Mouse (Mus musculus) heart, embryonic 10.5 days (tissue): ENCODE results near the gene Lgr4. TPM values are rescaled to one million over a fixed set of nuclear protein-coding genes. Genes with fewer than 3 reads are reported as not detected.

Experiments
- DNase-seq: peaks from one replicate; pipeline ENCODE4 v3.0.0-alpha.2; 2017; ENCODE audit warnings: low spot score
- H3K27ac ChIP-seq: fragments of 300-500 bp; sonication (generic); 2 replicates; pipeline ENCODE4 v1.5.1; 2016; ENCODE audit warnings: mild to moderate bottlenecking
- H3K27me3 ChIP-seq: fragments of 300-500 bp; sonication (generic); 2 replicates; pipeline ENCODE4 v1.6.1; 2016; ENCODE audit warnings: mild to moderate bottlenecking; ENCODE audit not compliant: poor library complexity, insufficient read depth, severe bottlenecking
- H3K36me3 ChIP-seq: fragments of 300-500 bp; sonication (generic); 2 replicates; pipeline ENCODE4 v1.6.1; 2016; ENCODE audit warnings: mild to moderate bottlenecking, moderate library complexity
- H3K4me1 ChIP-seq: fragments of 300-500 bp; sonication (generic); 2 replicates; pipeline ENCODE4 v1.6.1; 2016; ENCODE audit warnings: mild to moderate bottlenecking
- H3K4me3 ChIP-seq: fragments of 300-500 bp; sonication (generic); 2 replicates; pipeline ENCODE4 v1.5.1; 2016; ENCODE audit warnings: mild to moderate bottlenecking, moderate library complexity
- H3K9me3 ChIP-seq: fragments of 300-500 bp; sonication (generic); 2 replicates; pipeline ENCODE4 v1.6.1; 2016; ENCODE audit warnings: mild to moderate bottlenecking, moderate library complexity
- WGBS: fragments of 180-500 bp; shearing (Covaris S2); methylation state at CpG from one replicate; pipeline ENCODE4 v1.1.7; 2016; 5-methylcytosine and 5-hydroxymethylcytosine counted together
- polyA plus RNA-seq: library from polyadenylated mRNA; unstranded; fragments of >200 nt; fragmentation: Nextera tagmentation; extraction: Ambion mirVana; gene quantifications from 2 replicates; pipeline ENCODE4 v1.2.1, GENCODE M21; 2016

Gene Lgr4
- polyA plus RNA-seq, 1 experiment from 2014 or later, result 12.7 TPM

GRCm38 (mm10) chr2:109976181-109976580 lies 58.7 kb downstream of the Lgr4 start:
- 88% methylated on average over 2 of the region's 2 CpGs for WGBS

GRCm38 (mm10) chr2:109977322-109977721 lies 59.9 kb downstream of the Lgr4 start:
- Histone ChIP-seq H3K9me3 (no peaks in the 10 kb centered on the region), H3K36me3 (no peaks in the 10 kb centered on the region), H3K4me3 (no peak overlapping the region), H3K27ac (no peak overlapping the region), H3K27me3 (no peaks in the 10 kb centered on the region), H3K4me1 (peaks cover 22% of the 10 kb centered on the region)
- WGBS, result 83% methylated on average over 6 of the region's 6 CpGs
- no peak for DNase-seq

More at GRCm38 (mm10) chr2:109976181-109976580, 58.7 kb downstream of the Lgr4 start:
- Histone ChIP-seq H3K4me3 (no peak overlapping the region), H3K9me3 (no peaks in the 10 kb centered on the region), H3K4me1 (peaks cover 14% of the 10 kb centered on the region), H3K27me3 (no peaks in the 10 kb centered on the region), H3K27ac (no peak overlapping the region), H3K36me3 (no peaks in the 10 kb centered on the region)
- no peak for DNase-seq

- DNase-seq, result peak; percentile 80
- Histone ChIP-seq H3K4me1 (peaks cover 22% of the 10 kb centered on the region), H3K27me3 (no peaks in the 10 kb centered on the region), H3K9me3 (no peaks in the 10 kb centered on the region), H3K36me3 (no peaks in the 10 kb centered on the region), H3K4me3 (no peak overlapping the region), H3K27ac (no peak overlapping the region)
Observed at GRCm38 (mm10) chr2:109979209-109979608, 61.8 kb downstream of the Lgr4 start.

GRCm38 (mm10) chr2:109983435-109983834 lies 66.0 kb downstream of the Lgr4 start:
- no peak overlapping the region for H3K4me3 ChIP-seq
- peaks cover 64% of the 10 kb centered on the region for H3K4me1 ChIP-seq
- H3K27me3 ChIP-seq, result no peaks in the 10 kb centered on the region
- no peaks in the 10 kb centered on the region for H3K9me3 ChIP-seq
- WGBS, result 93% methylated on average over 6 of the region's 6 CpGs
- H3K36me3 ChIP-seq, result no peaks in the 10 kb centered on the region
- H3K27ac ChIP-seq, result no peak overlapping the region
- no peak for DNase-seq

- Histone ChIP-seq H3K4me3 (no peak overlapping the region), H3K4me1 (peaks cover 70% of the 10 kb centered on the region), H3K9me3 (no peaks in the 10 kb centered on the region), H3K27ac (peak overlapping the region; percentile 69), H3K27me3 (no peaks in the 10 kb centered on the region), H3K36me3 (no peaks in the 10 kb centered on the region)
- WGBS, result 23% methylated on average over 1 of the region's 1 CpGs
- no peak for DNase-seq
Observed at GRCm38 (mm10) chr2:109984930-109985329, 67.5 kb downstream of the Lgr4 start.

- no peaks in the 10 kb centered on the region for H3K36me3 ChIP-seq
- H3K27ac ChIP-seq, result peak overlapping the region; percentile 69
- H3K27me3 ChIP-seq, result no peaks in the 10 kb centered on the region
- peaks cover 71% of the 10 kb centered on the region for H3K4me1 ChIP-seq
- no peaks in the 10 kb centered on the region for H3K9me3 ChIP-seq
- no peak overlapping the region for H3K4me3 ChIP-seq
- no peak for DNase-seq
- 39% methylated on average over 9 of the region's 9 CpGs for WGBS
Observed at GRCm38 (mm10) chr2:109985560-109985959, 68.1 kb downstream of the Lgr4 start.

GRCm38 (mm10) chr2:109986036-109986785 lies 68.8 kb downstream of the Lgr4 start:
- Histone ChIP-seq H3K9me3 (no peaks in the 10 kb centered on the region), H3K36me3 (no peaks in the 10 kb centered on the region), H3K27ac (peak overlapping the region; percentile 69; the same call in 1 of the 2 replicates), H3K4me3 (no peak overlapping the region), H3K4me1 (peaks cover 70% of the 10 kb centered on the region), H3K27me3 (no peaks in the 10 kb centered on the region)
- no peak for DNase-seq
- WGBS, result 78% methylated on average over 11 of the region's 11 CpGs

GRCm38 (mm10) chr2:109987946-109988345 lies 70.5 kb downstream of the Lgr4 start:
- H3K27me3 ChIP-seq, result no peaks in the 10 kb centered on the region
- no peak for DNase-seq
- H3K4me1 ChIP-seq, result peaks cover 62% of the 10 kb centered on the region
- no peak overlapping the region for H3K4me3 ChIP-seq
- no peaks in the 10 kb centered on the region for H3K9me3 ChIP-seq
- 79% methylated on average over 5 of the region's 5 CpGs for WGBS
- H3K27ac ChIP-seq, result no peak overlapping the region
- no peaks in the 10 kb centered on the region for H3K36me3 ChIP-seq

- H3K27ac ChIP-seq, result peak overlapping the region; percentile 57; the same call in 1 of the 2 replicates
- no peaks in the 10 kb centered on the region for H3K36me3 ChIP-seq
- H3K4me3 ChIP-seq, result 0 out of 2 replicates have a peak overlapping the region, but pooled peaks have one; percentile 3
- no peaks in the 10 kb centered on the region for H3K9me3 ChIP-seq
- H3K4me1 ChIP-seq, result peaks cover 62% of the 10 kb centered on the region
- WGBS, result 7% methylated on average over 3 of the region's 3 CpGs
- DNase-seq, result no peak
- H3K27me3 ChIP-seq, result no peaks in the 10 kb centered on the region
Observed at GRCm38 (mm10) chr2:109989196-109989595, 71.7 kb downstream of the Lgr4 start.

GRCm38 (mm10) chr2:109989679-109990473 lies 72.4 kb downstream of the Lgr4 start:
- Histone ChIP-seq H3K27me3 (no peaks in the 10 kb centered on the region), H3K4me1 (peaks cover 62% of the 10 kb centered on the region), H3K27ac (peak overlapping the region; percentile 57; the same call in 1 of the 2 replicates), H3K4me3 (peak overlapping the region; percentile 3; the same call in 1 of the 2 replicates), H3K9me3 (no peaks in the 10 kb centered on the region), H3K36me3 (no peaks in the 10 kb centered on the region)
- no peak for DNase-seq
- WGBS, result 51% methylated on average over 8 of the region's 8 CpGs

GRCm38 (mm10) chr2:109991754-109992153 lies 74.3 kb downstream of the Lgr4 start:
- Histone ChIP-seq H3K36me3 (no peaks in the 10 kb centered on the region), H3K4me1 (peaks cover 60% of the 10 kb centered on the region), H3K27ac (no peak overlapping the region), H3K4me3 (no peak overlapping the region), H3K9me3 (no peaks in the 10 kb centered on the region), H3K27me3 (no peaks in the 10 kb centered on the region)
- no peak for DNase-seq
- WGBS, result 96% methylated on average over 1 of the region's 1 CpGs

GRCm38 (mm10) chr2:109992448-109993073 lies 75.1 kb downstream of the Lgr4 start:
- H3K36me3 ChIP-seq, result no peaks in the 10 kb centered on the region
- peaks cover 52% of the 10 kb centered on the region for H3K4me1 ChIP-seq
- no peak overlapping the region for H3K27ac ChIP-seq
- 61% methylated on average over 11 of the region's 11 CpGs for WGBS
- H3K27me3 ChIP-seq, result no peaks in the 10 kb centered on the region
- H3K9me3 ChIP-seq, result no peaks in the 10 kb centered on the region
- no peak for DNase-seq
- no peak overlapping the region for H3K4me3 ChIP-seq

GRCm38 (mm10) chr2:109993404-109993803 lies 76.0 kb downstream of the Lgr4 start:
- Histone ChIP-seq H3K27me3 (no peaks in the 10 kb centered on the region), H3K4me3 (no peak overlapping the region), H3K27ac (no peak overlapping the region), H3K9me3 (no peaks in the 10 kb centered on the region), H3K36me3 (no peaks in the 10 kb centered on the region), H3K4me1 (peaks cover 44% of the 10 kb centered on the region)
- DNase-seq, result no peak
